Mouse (Mus musculus): ENCODE measurements around the gene Zap70. TPM values are rescaled to one million over a fixed set of nuclear protein-coding genes. Genes with fewer than 3 reads are reported as not detected.
"Not testable (repeated sequence)": the region's sequence is repeated elsewhere in the genome, so short reads cannot be mapped to it uniquely, and the experiment has no call there.

The Zap70 gene
- polyA plus RNA-seq, 1 experiment = not detected

DNA sequence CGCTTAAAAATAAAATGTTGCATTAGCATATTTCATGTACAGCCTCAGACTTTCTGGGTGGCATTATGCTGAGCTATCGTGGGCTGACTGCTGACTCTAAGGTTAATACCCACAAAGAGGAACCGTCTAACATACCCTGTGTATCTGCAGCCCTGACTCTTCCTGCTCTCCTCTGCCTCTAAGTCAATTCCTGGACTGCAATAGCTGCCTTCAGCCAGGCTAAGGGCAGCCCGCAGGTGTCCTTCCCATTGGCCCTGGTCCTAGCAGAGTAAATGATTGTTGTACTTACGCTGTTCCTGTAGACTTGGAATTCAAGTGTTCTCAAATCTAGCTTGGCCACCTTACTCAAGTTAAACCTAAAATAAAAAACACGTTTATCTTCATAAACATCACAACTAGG is 53.6 kb downstream of the Zap70 start:
- Histone ChIP-seq H3K4me1 (ENCODE audit: control insufficient read depth, insufficient read depth, low read length) (no peaks in the 10 kb centered on the region), H3K4me3 (ENCODE audit: insufficient read depth, low read length) (no peak overlapping the region), H3K27ac (ENCODE audit: insufficient read depth, low read length) (no peak overlapping the region)
- TF ChIP-seq CTCF (IDR thresholded peaks at IDR 0.05; ENCODE audit: borderline replicate concordance, insufficient read depth, low read length) = no peak
- TF ChIP-seq POLR2A (IDR thresholded peaks at IDR 0.05; ENCODE audit: low read depth, low read length) = no peak

DNA sequence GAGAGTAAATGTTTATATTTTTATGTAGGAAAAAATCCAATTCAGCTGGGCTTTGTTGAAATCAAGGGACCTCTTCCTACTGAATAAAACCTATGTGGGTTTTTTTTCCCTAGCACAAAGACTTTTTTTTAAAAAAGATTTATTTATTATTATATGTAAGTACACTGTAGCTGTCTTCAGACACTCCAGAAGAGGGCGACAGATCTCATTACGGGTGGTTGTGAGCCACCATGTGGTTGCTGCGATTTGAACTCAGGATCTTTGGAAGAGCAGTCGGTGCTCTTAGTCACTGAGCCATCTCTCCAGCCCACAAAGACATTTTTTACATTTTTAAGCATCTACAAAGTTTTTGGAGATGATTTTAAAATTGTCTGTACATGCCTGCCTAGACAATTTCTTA is 60.3 kb downstream of the Zap70 start:
- H3K4me1 ChIP-seq (ENCODE audit: control insufficient read depth, insufficient read depth, low read length); H3K4me3 ChIP-seq (ENCODE audit: insufficient read depth, low read length); H3K27ac ChIP-seq (ENCODE audit: insufficient read depth, low read length): not testable (repeated sequence)

- Histone ChIP-seq H3K4me1 (ENCODE audit: control insufficient read depth, insufficient read depth, low read length) (no peaks in the 10 kb centered on the region), H3K27ac (ENCODE audit: insufficient read depth, low read length) (no peak overlapping the region), H3K4me3 (ENCODE audit: insufficient read depth, low read length) (no peak overlapping the region)
- TF ChIP-seq CTCF (IDR thresholded peaks at IDR 0.05; ENCODE audit: borderline replicate concordance, insufficient read depth, low read length) = no peak
- no peak for TF ChIP-seq POLR2A (IDR thresholded peaks at IDR 0.05; ENCODE audit: low read depth, low read length)
Measured at GRCm38 (mm10) chr1:36824356-36824755, 62.8 kb downstream of the Zap70 start.

DNA sequence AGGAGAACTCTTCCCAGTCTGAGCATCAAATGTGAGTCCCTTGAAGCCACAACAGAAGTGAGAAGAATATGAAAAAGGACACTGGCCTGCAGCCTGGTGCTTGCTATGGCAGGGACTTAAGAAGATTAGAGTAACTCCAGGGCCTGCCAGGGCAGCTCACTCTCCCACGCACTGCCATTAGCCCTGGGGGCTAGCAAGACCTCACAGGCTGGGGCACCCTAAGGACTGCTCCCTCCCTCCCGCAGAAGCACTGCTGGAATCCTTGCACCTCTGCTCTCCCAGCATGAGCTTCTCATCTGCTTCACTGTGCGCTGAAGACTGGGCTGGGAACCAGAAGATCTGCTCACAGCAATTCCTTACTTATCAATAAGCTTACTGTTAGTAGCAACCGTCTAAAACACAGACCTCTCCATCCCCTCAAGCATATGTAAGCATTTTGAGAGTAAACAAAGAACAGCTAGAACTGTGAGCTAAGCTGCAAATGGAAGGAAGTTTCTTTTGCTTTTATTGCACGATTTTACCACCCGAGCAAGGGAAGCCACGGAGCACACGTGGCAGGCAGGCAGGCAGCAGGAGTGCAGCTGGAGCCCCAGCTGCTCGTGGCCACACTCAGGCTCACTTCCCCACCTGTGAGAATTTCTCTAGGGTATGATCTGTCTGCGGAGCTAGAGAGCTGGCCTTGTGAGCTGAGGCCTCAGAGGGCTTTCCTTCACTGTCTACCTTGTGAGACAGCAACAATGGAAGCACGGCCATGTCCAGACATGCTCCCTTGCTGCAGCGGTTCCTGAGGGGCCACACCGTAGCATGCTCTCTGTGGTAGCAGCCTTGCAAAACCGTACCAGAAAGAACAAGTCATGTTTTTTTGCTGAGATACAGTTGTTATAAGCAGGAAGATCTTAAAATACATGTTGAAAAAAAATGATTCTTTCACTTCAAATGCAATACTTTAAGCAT is 69.6 kb downstream of the Zap70 start:
- TF ChIP-seq CTCF (IDR thresholded peaks at IDR 0.05; ENCODE audit: borderline replicate concordance, insufficient read depth, low read length) = no peak
- TF ChIP-seq POLR2A (IDR thresholded peaks at IDR 0.05; ENCODE audit: low read depth, low read length) = no peak
- Histone ChIP-seq H3K4me3 (ENCODE audit: insufficient read depth, low read length) (no peak overlapping the region), H3K4me1 (ENCODE audit: control insufficient read depth, insufficient read depth, low read length) (no peaks in the 10 kb centered on the region), H3K27ac (ENCODE audit: insufficient read depth, low read length) (no peak overlapping the region)

Other genes with a start within 250 kb of the Zap70 start
- 4.0 and 6.2 TPM in 2 replicates for gene Cnnm3, start 249.9 kb upstream of the Zap70 start, polyA plus RNA-seq (2011; ENCODE audit: insufficient read length, low read depth, missing spikeins)
- gene Ankrd23, start 224.9 kb upstream of the Zap70 start, polyA plus RNA-seq (2011; ENCODE audit: insufficient read length, low read depth, missing spikeins) = 2.9 and 6.7 TPM in 2 replicates
- gene Gm42417, start 222.4 kb upstream of the Zap70 start, polyA plus RNA-seq (2011; ENCODE audit: insufficient read length, low read depth, missing spikeins) = 1.6 TPM in 1 of 2 replicates, not detected in the other
- 7.7 and 8.0 TPM in 2 replicates for gene Ankrd39, start 214.4 kb upstream of the Zap70 start, polyA plus RNA-seq (2011; ENCODE audit: insufficient read length, low read depth, missing spikeins)
- 11.8 and 20.5 TPM in 2 replicates for gene Sema4c, start 203.4 kb upstream of the Zap70 start, polyA plus RNA-seq (2011; ENCODE audit: insufficient read length, low read depth, missing spikeins)
- not detected in 2 replicates for gene Fam178b, start 78.6 kb upstream of the Zap70 start, polyA plus RNA-seq (2011; ENCODE audit: insufficient read length, low read depth, missing spikeins)
- 379 and 417 TPM in 2 replicates for gene Cox5b, start 70.3 kb upstream of the Zap70 start, polyA plus RNA-seq (2011; ENCODE audit: insufficient read length, low read depth, missing spikeins)
- 0.88 TPM in 1 of 2 replicates, not detected in the other for gene 4933424G06Rik, start 51.6 kb upstream of the Zap70 start, polyA plus RNA-seq (2011; ENCODE audit: insufficient read length, low read depth, missing spikeins)
- gene Actr1b, start 47.4 kb upstream of the Zap70 start, polyA plus RNA-seq (2011; ENCODE audit: insufficient read length, low read depth, missing spikeins) = 109 and 120 TPM in 2 replicates
- gene Tmem131, start 181.9 kb downstream of the Zap70 start, polyA plus RNA-seq (2011; ENCODE audit: insufficient read length, low read depth, missing spikeins) = 56.8 and 62.3 TPM in 2 replicates

Data from embryonic fibroblast, embryonic 13.5 days (primary cell).